Mouse (Mus musculus) heart, postnatal 0 days (tissue): ENCODE data around the gene Il11ra1. TPM values are rescaled to one million over a fixed set of nuclear protein-coding genes. Genes with fewer than 3 reads are reported as not detected.

ENCODE experiments used
- polyA plus RNA-seq: library from polyadenylated mRNA; unstranded; fragments of >200 nt; fragmentation: Nextera tagmentation; extraction: Ambion mirVana; gene quantifications from 2 replicates; pipeline ENCODE4 v1.2.1, GENCODE M21; 2015
- total RNA-seq: library from RNA; depleted of rRNA; stranded (reverse); fragments of >200 nt; gene quantifications from 2 replicates; pipeline ENCODE4 v1.2.3, GENCODE M21; 2014; ENCODE audit warnings: low replicate concordance; rRNA removed

Il11ra1 gene
- total and polyA plus RNA-seq, 2 experiments from 2014 or later: 104 to 110 TPM

Other genes starting within 250 kb of the Il11ra1 start
- 2.9 and 3.4 TPM in 2 replicates for gene Kif24, start 235.1 kb upstream of the Il11ra1 start, total RNA-seq
- gene Kif24, start 235.1 kb upstream of the Il11ra1 start, polyA plus RNA-seq: 1.1 and 1.4 TPM in 2 replicates
- gene Nudt2, start 234.8 kb upstream of the Il11ra1 start, total RNA-seq: 10.5 and 37.6 TPM in 2 replicates
- gene Nudt2, start 234.8 kb upstream of the Il11ra1 start, polyA plus RNA-seq: 42.0 and 45.9 TPM in 2 replicates
- 6.3 and 9.3 TPM in 2 replicates for gene AI464131, start 196.9 kb upstream of the Il11ra1 start, total RNA-seq
- gene AI464131, start 196.9 kb upstream of the Il11ra1 start, polyA plus RNA-seq: 2.5 and 2.9 TPM in 2 replicates
- gene 1110017D15Rik, start 182.7 kb upstream of the Il11ra1 start, total RNA-seq: not detected in 2 replicates
- 0.18 and 1.0 TPM in 2 replicates for gene 1110017D15Rik, start 182.7 kb upstream of the Il11ra1 start, polyA plus RNA-seq
- gene Fam219a, start 130.5 kb upstream of the Il11ra1 start, total RNA-seq: 4.0 and 10.7 TPM in 2 replicates
- 2.3 and 3.1 TPM in 2 replicates for gene Fam219a, start 130.5 kb upstream of the Il11ra1 start, polyA plus RNA-seq
- 2.2 and 12.9 TPM in 2 replicates for gene Dnaic1, start 130.2 kb upstream of the Il11ra1 start, total RNA-seq
- gene Dnaic1, start 130.2 kb upstream of the Il11ra1 start, polyA plus RNA-seq: 1.8 and 2.1 TPM in 2 replicates
- gene Enho, start 59.7 kb upstream of the Il11ra1 start, total RNA-seq: 5.8 and 12.7 TPM in 2 replicates
- gene Enho, start 59.7 kb upstream of the Il11ra1 start, polyA plus RNA-seq: 4.0 and 4.3 TPM in 2 replicates
- 0.31 TPM in 1 of 2 replicates, not detected in the other for gene Cntfr, start 2.9 kb upstream of the Il11ra1 start, total RNA-seq
- 0.38 and 0.41 TPM in 2 replicates for gene Cntfr, start 2.9 kb upstream of the Il11ra1 start, polyA plus RNA-seq
- gene Rpp25l, start 13.5 kb downstream of the Il11ra1 start, total RNA-seq: 49.6 and 49.8 TPM in 2 replicates
- gene Rpp25l, start 13.5 kb downstream of the Il11ra1 start, polyA plus RNA-seq: 38.9 and 40.2 TPM in 2 replicates
- 81.6 and 121 TPM in 2 replicates for gene Dctn3, start 23.2 kb downstream of the Il11ra1 start, total RNA-seq
- gene Dctn3, start 23.2 kb downstream of the Il11ra1 start, polyA plus RNA-seq: 161 and 165 TPM in 2 replicates
- gene Arid3c, start 31.2 kb downstream of the Il11ra1 start, total RNA-seq: not detected in 2 replicates
- gene Arid3c, start 31.2 kb downstream of the Il11ra1 start, polyA plus RNA-seq: not detected in 2 replicates
- 95.0 and 96.8 TPM in 2 replicates for gene Galt, start 55.2 kb downstream of the Il11ra1 start, total RNA-seq
- 69.8 and 70.9 TPM in 2 replicates for gene Galt, start 55.2 kb downstream of the Il11ra1 start, polyA plus RNA-seq
- 40.9 and 57.4 TPM in 2 replicates for gene Sigmar1, start 56.2 kb downstream of the Il11ra1 start, total RNA-seq
- 33.4 and 37.1 TPM in 2 replicates for gene Sigmar1, start 56.2 kb downstream of the Il11ra1 start, polyA plus RNA-seq
- 48.5 and 73.7 TPM in 2 replicates for gene Ccl27a, start 74.3 kb downstream of the Il11ra1 start, total RNA-seq
- 49.4 and 49.6 TPM in 2 replicates for gene Ccl27a, start 74.3 kb downstream of the Il11ra1 start, polyA plus RNA-seq
- gene Gm21541, start 203.6 kb downstream of the Il11ra1 start, total RNA-seq: not detected in 2 replicates
- not detected in 2 replicates for gene Gm21541, start 203.6 kb downstream of the Il11ra1 start, polyA plus RNA-seq
- 0.89 TPM in 1 of 2 replicates, not detected in the other for gene Gm20878, start 241.6 kb downstream of the Il11ra1 start, total RNA-seq
- gene Gm20878, start 241.6 kb downstream of the Il11ra1 start, polyA plus RNA-seq: 0.92 and 1.1 TPM in 2 replicates